Mouse (Mus musculus) cerebellum, adult 8-10 months (tissue): ENCODE measurements around the gene Pwp2.
"Not testable (repeated sequence)": the region's sequence is repeated elsewhere in the genome, so short reads cannot be mapped to it uniquely, and the experiment has no call there.

ENCODE experiments used
- DNase-seq: peaks from one replicate; pipeline ENCODE4 v3.0.0; 2022

The Pwp2 gene

DNA sequence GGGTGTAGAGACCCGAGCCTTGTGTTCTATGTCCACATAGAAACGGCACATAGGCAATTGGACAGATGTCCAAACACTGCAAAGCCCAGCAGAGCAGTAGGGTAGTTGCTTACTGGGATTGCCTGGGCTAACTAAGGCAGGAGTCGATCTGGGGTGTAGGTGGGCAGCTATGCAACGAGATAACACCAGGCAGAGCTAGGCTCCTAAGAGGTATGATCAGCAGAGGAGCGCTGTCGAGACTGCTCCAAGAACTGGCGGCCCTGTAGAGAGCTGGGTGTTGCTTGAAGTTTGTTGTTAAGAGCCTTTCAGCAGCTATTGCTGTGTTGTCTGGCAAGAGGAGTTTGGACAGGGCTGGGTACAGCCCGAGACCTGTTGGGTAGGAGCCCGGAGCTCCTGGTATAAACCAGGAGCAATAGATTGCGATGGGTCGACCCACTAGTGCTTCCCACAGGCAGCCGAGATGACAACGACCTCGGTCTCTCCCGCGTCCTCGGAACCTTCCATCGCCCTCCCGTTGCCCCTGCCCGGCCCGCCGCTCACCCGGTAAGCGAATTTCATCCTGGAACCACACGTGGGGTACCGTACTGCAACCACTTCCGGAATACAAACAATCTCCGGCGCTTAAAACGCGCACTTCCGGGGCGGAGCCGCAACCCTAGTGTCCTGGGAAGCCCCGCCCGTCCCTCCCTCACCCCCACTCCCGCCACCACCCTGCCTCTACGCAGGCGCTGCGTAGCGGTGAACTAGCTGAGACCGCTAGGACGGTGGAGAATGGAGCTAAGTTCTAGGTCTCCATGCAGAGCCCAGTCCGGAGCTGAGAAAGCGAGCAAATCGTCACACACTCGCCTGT lies at the start of gene Pwp2:
Pwp2 (minus strand) TSS at position 619 of the 850 bp plus-strand sequence.
- peak; percentile 81 for DNase-seq

DNA sequence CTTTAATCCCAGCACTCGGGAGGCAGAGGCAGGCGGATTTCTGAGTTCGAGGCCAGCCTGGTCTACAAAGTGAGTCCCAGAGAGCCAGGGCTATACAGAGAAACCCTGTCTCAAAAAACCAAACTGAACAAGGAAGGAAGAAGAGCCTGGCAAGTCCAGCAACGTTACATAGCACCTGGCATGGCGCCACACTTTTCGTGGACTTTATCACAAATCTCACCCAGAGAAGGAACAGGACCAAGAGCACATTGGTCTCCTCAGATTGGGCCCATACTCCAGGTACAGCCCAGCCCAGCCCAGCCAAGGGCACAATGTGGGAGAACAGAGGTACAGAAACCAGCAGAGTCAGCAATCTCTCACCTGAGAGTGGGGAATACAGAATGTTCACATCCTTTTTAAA lies 48.8 kb upstream of the Pwp2 start:
- DNase-seq: no peak

DNA sequence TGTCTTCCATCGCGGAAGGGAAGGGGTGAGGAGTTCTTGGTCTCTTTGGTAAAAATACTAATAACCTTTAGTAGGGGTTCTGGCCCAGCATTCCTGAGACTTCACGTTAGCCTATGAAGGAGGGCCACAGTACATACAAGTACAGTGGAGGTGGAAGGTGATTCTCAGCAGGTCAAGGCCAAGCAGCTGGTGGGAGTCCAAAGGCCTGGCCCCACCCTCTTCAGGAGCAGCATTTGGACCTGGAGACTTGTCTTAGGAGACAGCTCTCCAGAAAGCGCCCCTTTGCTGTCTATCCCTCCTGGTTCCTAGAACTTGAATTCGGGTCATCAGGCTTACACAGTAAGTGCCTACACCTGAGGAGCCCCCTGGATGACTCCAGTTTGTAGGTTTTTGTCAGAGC lies 48.2 kb upstream of the Pwp2 start:
- no peak for DNase-seq

DNA sequence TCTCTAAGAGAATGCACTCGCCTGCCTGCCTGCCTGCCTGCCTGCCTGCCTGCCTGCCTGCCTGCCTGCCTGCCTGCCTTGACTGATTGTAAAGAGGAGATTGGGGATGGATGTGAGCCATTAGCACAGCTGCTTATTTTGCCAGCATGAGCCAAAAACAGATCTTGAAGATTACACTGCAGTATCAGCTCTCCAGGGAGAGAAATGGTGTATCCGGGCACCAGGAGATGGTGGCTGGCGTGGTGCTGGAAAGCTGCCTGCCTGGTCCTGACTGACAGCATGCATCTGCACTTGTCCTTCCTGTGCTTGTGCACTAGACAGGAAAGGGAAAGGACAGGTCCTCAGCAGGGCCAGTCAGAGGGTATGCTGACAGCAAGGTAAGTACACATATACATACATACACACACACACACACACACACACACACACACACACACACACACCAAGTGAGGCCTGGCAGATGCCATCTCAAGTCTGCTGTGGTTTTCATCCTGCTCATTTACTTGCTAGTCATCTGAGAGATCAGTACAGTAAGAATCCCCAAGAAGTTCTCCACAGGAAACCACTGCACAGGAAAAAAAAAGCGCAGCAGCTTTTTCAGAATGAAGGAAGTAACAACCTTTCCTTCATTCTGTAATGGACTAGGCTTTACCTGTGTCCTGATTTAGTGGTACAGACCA lies 47.5 kb upstream of the Pwp2 start:
- no peak for DNase-seq

DNA sequence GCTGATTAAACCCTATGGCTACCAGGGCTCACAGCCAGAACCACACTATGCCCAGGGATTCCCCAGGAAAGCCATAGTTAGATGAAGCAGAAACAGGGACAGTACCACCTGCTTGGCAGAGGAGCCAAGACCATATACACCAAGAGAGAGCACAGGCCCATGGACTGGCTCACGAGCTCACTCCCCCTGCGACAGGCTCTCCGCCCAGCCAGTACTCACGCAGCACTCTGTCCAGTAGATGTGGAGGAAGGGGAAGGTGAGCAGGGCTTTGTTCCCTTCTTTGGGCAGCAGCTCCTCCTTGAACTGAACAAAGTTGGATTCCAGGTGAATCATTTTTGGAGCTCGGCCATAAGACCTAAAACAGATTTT lies 43.6 kb upstream of the Pwp2 start:
- no peak for DNase-seq

DNA sequence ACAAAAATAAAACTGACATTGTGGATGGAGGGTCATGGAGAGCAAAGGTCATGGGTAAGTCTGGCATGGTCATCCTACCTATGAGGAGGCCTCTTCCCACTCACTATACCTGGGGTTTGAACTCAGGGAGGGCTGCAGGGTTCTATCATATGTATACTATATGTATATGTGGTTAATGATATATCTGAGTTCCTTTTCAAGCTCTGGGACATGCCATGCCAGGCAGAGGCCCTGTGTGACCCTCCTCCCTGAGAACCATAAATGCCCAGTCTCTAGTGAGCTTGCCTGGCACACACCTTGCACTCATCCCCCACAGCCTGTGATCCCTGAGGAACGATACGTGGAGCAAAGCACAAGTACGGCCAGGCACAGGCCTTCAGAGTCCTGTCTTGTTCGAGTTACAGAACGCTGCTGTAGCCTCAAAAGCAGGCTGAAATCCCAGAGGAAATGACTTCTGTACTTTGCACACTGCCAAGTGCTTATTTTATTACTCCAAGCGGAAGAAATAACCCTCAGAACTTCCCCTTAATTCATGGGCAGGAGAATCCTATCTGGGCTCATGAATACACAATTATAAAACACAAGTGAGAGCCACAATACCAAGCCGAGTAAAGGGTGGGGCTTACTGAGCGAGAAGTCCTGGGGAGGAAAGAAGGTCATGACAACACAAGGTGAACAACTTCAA lies 43.1 kb upstream of the Pwp2 start:
- DNase-seq: no peak

DNA sequence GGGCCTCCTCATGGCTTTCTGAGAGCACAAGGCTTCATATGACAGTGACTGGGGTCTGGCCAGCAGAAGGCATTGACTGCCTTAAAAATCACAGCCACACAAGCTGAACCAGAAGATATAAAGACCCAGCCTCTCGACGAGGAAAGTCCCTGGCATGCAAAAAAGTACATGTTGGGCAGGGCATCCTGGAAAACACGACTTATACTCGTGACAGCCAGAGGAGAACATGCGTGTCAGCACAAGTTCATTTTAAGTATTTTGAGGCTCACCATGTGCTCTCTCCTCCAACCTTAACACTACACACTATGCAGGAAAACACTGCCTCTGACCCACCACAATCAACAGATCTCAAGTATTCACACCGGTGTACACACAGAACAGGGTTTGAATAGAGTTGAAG lies 39.2 kb upstream of the Pwp2 start:
- no peak for DNase-seq

DNA sequence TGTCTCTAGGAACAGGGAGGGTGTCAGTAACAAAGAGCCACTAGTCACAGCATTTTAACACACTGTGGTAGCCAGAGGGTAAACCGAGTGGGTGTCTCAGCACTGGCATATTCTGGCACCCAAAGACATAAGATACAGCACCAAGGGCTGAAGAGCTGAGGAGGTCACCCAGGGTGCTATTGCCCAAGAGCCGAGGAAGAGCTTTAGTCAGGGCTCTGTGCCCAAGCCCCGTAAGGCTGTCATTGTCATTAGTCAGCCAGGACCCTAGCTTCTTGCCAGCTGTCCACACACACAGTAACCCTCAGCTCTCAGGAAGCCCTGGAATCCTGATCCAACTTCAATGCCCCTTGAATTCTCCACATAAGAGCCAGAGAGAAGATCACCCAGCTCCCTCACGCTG lies 38.0 kb upstream of the Pwp2 start:
- DNase-seq: no peak

DNA sequence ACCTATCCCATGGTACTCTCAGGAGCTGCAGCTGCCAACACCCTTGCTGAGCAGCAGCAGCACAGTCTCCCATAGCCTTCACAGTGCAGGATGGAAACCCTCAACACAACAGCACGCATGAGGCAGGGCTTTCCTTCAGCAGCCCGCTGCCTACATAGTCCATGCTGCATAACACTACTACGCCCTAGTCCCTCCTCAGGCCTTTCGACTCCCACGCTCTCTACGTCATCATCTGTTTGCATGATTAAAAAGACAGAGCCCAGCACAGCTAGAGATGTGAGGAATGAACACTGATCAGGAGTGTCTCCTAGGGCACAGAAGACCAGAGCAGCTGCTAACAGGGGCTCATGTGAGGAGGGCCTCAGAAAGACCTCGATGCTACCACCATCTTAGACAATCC lies 36.4 kb upstream of the Pwp2 start:
- DNase-seq: no peak

DNA sequence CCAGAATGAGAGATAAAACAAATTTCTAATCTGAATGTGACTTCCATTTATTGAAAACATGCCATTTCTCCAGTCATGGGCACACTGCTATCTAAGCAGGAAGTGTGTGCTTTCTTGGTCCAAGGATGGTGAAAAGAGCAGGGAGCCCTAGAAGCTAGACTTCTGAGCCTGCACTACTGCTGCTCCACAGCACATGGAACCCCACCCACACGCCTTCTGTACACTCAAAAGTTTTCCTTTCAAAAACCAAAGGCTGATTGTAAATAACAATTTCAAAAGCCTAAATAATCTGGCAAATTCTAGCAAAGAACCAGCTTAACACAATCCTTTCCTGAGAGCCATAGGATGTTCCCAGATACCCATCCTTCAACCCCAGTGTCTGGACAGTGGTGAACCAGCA lies 34.6 kb upstream of the Pwp2 start:
- DNase-seq: no peak

DNA sequence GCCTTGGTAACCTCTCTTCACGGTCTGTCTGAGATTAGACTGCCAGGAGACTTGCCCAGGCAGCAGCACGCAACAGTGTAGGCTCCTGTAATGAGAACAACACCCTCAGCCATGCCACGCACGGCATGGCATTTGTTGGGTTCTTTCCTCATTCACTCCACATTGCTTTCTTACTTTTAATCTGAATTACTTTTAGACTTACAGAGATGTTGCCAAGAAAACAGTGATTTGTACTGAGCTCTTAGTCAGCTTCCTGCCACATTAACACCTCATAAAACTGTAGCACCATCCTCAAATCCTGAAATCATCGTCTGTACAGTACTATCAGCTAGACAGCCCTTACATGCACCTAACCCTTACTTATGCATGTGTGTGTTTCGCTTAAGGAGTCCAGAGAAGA lies 33.6 kb upstream of the Pwp2 start:
- DNase-seq: no peak

DNA sequence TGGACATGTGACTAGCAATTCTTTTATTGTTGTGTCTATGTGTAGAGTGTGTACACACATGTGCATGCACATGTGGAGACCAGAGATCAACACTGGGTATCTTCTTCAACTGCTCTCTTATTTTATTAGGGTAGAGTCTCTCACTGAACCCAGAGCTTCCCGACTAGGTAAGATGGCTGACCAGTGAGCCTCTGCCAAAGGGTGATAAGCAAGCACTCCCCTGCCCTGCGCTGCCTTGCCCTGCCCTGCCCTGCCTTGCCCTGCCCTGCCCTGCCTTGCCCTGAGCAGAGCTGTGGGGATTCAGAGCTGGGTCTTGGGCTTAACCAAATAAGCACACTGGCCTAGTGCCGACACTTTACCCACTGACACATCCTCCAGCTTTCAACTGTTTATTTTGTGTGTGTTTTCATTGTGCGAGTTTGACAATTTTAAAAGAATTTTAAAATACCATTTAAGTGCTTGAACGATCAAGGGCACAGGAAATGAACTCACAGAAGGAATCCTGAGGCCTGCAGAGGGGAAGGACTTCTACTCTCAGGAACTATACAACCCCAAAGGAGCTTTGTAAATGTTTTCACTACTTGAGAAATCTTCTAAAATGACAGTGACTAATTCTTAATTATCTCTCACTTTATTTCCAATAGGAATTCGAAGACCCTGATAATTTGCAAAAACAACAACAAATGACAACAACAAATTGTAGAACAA lies 31.6 kb upstream of the Pwp2 start:
- no peak for DNase-seq

DNA sequence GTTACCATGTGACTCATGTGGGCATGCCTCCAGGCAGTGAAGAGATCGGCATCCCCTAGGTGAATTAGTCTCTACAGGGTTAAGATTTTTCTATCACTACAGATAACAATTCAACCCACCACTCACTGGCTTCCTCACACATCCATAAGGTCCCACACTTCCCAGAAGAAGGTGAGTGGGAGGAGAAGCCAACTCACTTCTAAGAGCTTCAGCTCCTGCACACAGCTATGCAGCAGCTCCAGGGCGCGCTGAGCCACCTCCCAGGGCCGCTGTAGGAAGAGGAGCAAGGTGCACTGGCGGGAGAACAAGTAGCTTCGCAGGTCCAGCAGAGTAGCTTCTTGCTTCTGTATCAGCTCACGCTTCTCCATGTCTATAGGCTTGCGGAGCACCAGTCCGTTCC lies 29.4 kb upstream of the Pwp2 start:
- no peak for DNase-seq

DNA sequence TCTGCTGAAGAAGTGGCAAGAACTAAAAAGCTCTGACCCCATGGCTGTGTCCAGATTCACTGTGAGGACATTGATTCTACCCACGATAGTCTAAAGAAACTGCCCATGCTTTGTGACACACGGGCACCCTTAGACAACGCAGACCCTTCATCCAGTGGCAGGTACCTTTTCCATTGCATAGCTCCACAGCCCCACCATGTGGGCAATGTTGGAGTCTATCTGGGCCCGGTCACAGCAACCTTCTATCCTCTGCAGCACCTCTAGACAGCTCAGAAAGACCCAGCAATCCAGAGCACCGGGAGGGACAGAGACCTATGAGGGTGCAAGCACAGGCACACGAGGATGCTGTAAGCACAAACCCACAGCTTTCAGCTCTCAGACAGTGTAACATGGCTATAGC lies 26.4 kb upstream of the Pwp2 start:
- no peak for DNase-seq

DNA sequence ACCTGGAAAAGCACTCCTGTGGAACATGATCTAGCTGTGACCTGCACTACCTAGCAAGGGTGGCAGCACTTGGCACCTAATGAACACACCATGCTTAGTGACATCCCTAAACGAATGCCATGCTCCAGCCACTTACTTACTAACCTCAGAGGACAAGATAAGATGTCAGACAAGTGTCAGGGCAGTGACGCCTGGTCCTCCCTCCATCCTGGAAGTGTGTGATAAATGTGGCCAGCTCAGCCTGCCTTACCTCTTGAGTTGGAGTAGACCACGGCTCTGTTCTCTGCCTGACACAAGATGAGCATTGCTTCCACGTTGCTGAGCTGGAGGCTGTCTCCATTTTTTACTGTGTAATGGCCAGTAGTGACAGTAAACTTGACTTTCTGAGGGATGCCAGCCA lies 16.2 kb upstream of the Pwp2 start:
- DNase-seq: no peak

DNA sequence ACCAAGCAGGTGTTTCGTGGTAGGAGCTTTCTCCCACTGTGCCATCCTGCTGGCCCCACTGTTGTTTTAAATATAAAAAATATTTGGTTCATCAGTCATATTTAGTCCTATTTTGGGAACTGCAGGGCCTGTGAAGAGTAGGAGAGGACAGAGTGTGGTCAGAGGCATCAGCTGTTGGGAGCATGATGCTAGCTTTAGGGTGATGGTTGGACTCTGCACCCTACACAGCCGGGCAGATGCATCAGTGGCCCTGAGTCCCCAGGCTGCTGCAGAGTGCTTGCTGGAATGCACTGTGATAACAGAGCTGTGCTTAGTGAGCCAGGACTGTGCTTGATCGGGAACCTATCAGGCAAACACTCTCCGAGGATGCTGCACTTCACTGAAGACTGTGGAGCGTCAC lies 8.0 kb upstream of the Pwp2 start:
- no peak for DNase-seq

DNA sequence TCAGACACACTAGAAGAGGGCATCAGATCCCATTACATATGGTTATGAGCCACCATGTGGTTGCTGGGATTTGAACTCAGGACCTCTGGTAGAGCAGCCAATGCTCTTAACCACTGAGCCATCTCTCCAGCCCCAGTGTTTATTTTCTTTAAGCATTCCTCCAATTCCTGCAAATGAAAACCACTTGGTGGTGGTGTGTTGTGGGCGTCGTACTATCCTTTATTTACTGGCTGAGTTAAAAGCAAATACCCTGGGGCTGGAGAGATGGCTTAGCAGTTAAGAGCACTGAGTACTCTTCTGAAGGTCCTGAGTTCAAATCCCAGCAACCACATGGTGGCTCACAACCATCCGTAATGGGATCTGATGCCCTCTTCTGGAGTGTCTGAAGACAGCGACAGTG lies 1.1 kb upstream of the Pwp2 start:
- DNase-seq: not testable (repeated sequence)

DNA sequence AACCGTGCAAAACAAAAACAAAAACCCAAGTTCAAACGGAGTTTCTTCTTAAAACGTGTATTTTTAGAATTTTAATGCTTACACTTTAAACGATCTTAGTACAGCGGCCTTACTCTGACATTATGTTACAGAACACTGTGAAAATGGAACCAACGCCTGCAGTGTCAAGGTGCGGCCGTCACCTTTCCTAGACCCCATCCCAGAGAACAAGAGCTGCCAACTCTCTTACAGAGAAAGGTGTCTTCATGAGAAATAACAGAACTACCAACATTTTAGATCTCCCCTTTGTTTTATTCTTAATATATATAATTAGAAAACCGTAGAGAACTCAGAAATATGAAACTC lies 404 bp upstream of the Pwp2 start:
- DNase-seq: no peak

DNA sequence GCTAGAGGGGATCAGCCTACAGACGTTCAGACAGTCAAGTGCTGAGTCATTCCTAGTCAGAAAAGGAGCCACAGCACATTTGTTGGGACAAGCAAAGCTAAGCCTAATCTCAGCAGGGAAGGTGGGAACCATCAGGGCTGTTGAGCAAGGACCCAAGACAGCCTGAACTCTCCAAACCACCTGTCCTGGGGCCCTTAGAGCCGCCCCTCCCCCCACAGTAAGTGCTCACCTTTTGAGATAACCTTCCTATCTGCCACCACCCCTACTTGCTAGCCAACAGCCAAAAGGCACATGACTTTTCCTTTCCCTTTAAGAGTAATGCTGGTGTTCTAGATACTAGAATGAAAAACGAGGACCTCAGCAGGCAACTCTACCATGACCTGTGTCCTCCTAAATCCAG lies 1.4 kb downstream of the Pwp2 start:
- DNase-seq: no peak

DNA sequence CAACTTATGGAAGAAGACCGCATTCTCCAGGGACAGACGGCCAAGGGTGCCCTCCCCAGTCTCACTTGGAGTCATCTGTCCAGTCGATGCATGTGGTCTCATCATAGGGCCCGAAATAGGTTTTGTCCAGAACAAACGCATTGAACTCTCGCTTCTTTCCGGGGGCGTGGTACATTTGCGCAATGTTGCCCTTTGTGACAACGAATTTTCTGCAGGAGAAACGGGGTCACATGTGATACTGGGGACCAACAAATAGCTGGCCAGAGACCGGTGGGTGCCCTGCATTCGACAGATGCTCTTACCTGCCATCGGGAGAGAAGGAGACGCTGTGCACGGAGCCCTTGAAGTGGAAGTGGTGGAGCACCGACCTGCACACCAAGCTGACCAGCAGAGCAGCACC lies 2.6 kb downstream of the Pwp2 start:
- no peak for DNase-seq

DNA sequence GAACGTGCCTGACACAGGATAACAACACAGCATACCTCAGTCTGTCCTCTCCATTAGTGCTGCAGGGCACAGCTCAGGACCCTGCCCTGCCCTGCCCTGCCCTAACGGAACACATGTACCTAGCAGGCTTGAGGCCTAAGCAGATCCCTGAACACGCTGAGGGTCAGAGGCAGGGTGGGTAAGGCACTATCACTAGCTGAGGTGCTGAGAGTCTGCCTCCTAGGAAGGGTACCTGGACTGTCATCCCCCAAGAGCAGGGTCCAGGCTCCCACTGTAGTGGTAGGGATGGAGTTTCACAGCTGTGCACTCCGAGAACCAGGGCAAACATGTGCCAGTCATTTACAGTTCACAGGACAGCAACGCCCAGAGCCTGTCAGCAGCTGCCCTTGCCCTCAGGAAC lies 10.5 kb downstream of the Pwp2 start:
- no peak for DNase-seq

DNA sequence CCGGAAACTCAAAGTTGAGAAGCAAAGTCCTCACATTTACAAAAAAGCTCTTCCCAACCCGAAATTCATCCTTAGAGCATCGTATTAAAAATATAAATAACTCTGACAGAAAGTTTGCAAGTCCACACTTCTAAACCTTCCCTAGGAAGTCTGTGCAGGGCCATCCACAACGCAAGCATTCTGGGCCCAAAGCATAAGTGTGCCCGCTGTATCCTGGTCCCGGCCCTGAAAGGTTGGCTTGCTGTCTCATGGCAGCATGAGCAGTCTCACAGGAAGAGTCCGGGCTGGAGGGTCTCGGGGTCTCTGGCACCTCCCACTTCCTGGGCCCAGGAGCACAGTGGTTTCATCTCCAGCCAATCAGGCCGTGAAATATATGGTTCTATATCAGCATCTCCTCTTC lies 13.4 kb downstream of the Pwp2 start:
- no peak for DNase-seq

DNA sequence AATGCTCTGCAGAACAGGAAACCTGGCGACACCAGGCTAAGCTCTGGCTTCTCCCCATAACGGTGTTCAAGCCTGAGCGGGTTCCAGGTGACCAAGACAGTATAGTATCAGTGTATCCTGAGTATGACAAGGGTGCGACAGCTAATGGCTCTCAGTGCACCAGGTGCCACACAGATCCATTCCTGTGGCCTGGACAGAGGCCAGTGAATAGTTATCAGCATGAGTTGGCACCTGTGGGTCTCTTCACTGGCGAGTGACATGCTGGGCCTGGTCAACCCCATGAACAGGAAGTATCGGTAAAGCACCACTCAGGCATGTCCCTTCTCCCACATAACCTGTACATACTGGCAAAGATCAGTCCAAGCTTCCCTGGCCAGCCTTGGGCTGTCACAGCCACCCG lies 13.9 kb downstream of the Pwp2 start:
- no peak for DNase-seq

DNA sequence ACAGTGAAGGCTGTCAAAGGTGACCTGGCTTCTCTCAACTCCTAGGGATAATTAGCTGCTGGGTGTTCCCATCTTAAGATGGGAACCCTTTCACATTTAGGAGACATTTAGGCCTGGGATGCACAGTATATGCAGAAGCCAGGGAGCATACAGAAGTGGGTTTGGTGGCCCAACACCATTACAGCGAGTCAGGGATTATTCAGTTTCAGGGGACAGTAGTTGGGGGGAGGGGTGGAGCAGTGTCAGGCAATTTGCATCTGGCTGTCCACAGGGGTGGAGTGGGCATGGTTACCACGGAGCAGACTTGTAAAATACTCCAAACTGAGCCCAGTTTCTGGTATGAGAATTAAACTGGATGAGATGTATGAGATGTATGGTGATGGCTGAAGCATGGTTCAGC lies 14.5 kb downstream of the Pwp2 start:
- no peak for DNase-seq
